Mouse (Mus musculus) thymus, adult 2 months (tissue): Measurements from ENCODE around the gene Cd5. TPM values are rescaled to one million over a fixed set of nuclear protein-coding genes. Genes with fewer than 3 reads are reported as not detected.

Experiments used
- DNase-seq: peaks from one replicate; pipeline ENCODE4 v3.0.0; 2021
- H3K27ac ChIP-seq: fragments of 200-500 bp; 2 replicates; pipeline ENCODE4 v1.5.1; 2012; ENCODE audit warnings: low read length, control low read depth; ENCODE audit not compliant: control insufficient read depth, insufficient read depth
- H3K27me3 ChIP-seq: fragments of 200-500 bp; 2 replicates; pipeline ENCODE4 v1.6.1; 2012; ENCODE audit warnings: mild to moderate bottlenecking, low read length, moderate library complexity, mixed read lengths; ENCODE audit not compliant: control insufficient read depth, insufficient read depth
- H3K36me3 ChIP-seq: fragments of 200-500 bp; 2 replicates; pipeline ENCODE4 v1.6.1; 2012; ENCODE audit warnings: mild to moderate bottlenecking, low read length, moderate library complexity; ENCODE audit not compliant: control insufficient read depth, insufficient read depth
- H3K4me1 ChIP-seq: fragments of 200-500 bp; replicated peaks from 2 replicates; pipeline ENCODE4 v1.6.1; 2012; ENCODE audit warnings: low read length; ENCODE audit not compliant: control insufficient read depth, insufficient read depth
- H3K4me3 ChIP-seq: fragments of 200-500 bp; 2 replicates; pipeline ENCODE4 v1.5.1; 2012; ENCODE audit warnings: mild to moderate bottlenecking, low read length, control low read depth, moderate library complexity; ENCODE audit not compliant: control insufficient read depth, insufficient read depth
- CTCF ChIP-seq: fragments of 200-500 bp; IDR thresholded peaks from 2 replicates; pipeline ENCODE4 v1.5.1; 2012; ENCODE audit warnings: mild to moderate bottlenecking, control low read depth, low read length, moderate library complexity, borderline replicate concordance; ENCODE audit not compliant: control insufficient read depth, poor library complexity, insufficient read depth; ENCODE audit errors: extremely low read depth
- POLR2A ChIP-seq: fragments of 200-500 bp; IDR thresholded peaks from 2 replicates; pipeline ENCODE4 v1.6.1; 2012; ENCODE audit warnings: mild to moderate bottlenecking, low read length, control low read depth, moderate library complexity; ENCODE audit not compliant: control insufficient read depth, poor library complexity, insufficient read depth; ENCODE audit errors: extremely low read depth
- WGBS: fragments of 180-500 bp; shearing (Covaris S2); methylation state at CpG from one replicate; pipeline ENCODE4 v1.1.7; 2018; 5-methylcytosine and 5-hydroxymethylcytosine counted together
- polyA plus RNA-seq: library from polyadenylated mRNA; depleted of rRNA; stranded (reverse); fragments of >200 nt; gene quantifications from 2 replicates; pipeline ENCODE4 v1.2.3, GENCODE M21; 2012

Cd5 gene
- polyA plus RNA-seq, 1 experiment = 282 TPM

DNA sequence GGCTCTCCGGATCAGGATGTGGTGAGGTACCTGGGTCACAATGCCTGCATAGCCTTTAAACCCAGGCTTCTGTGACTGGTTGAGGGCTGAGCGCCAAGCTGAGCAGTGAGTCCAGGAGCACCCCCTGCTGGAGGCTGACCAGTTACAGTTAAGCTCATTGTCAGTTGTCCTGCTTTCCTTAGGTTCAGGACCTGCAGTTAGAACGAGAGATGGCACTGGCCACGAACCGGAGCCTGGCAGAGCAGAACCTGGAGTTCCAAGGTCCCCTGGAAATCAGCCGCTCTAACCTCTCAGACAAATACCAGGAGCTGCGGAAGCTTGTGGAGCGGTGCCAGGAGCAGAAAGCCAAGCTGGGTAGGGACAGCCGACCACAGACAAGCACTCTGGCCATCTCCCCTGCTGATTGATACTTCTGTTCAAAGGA lies 28.7 kb downstream of the Cd5 start:
- 0 out of 2 replicates have a peak, but pooled peaks have one; percentile 49 for TF ChIP-seq CTCF
- no peak for TF ChIP-seq POLR2A
- no peak overlapping the region for H3K4me3 ChIP-seq
- H3K4me1 ChIP-seq = peaks cover 7% of the 10 kb centered on the region
- no peaks in the 10 kb centered on the region for H3K27me3 ChIP-seq
- WGBS = 61% methylated on average over 9 of the region's 9 CpGs
- peak; percentile 61 for DNase-seq
- peaks cover 16% of the 10 kb centered on the region for H3K36me3 ChIP-seq
- H3K27ac ChIP-seq = no peak overlapping the region

DNA sequence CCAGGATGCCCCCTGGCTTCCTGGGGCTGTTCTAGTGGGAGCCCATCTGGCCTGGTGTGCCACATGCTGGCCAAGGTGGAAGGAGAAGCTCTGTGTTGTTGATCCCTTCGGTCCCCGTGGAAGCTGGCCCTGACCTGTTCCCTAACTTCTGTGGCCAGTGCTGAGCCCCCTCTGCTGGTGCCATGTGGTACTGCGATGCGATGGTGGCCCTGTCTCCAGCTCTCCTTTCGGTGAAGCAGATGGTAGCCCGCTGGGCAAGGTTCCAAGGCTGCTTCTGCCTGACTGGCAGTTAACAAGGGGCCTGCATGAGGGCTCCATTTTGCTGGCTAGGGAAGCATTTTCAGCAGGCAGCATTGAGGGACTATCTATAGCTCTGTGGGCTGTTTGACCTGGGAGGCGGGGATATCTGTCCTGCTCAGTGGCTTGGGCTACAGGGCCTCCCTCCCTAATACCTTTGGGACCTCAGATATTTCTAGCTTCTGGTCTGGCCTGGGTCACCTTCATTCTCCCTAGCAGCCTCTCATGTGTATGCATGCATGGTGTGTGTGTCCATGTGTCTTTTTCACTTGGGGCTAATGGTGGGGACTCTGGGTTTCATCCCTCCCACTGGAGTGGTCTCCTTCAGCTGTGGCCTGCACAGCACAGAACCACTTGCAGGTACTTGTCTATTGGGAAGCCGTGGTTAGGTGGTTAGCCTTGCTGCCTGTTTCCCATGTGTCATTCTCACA lies 29.3 kb downstream of the Cd5 start:
- peak; percentile 89 for DNase-seq
- H3K4me1 ChIP-seq = peaks cover 6% of the 10 kb centered on the region

DNA sequence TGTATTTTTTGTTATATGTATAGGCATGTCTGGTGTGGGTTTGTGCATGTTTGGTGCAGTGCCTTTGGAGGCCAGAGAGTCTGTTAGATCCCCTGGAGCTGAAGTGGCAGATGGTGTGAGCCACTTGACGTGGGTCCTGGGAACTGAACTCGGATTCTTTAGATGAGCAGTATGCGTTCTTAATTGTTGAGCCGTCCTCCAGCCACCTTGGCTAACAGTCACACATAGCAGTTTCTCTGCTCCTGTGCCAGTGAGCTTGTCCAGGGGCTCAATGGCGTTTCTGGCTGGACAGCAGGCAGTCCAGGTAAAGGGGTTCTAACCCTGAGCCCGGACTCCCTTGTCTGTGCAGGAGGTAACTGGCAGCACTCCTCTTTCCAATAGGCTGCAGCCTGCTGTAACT lies 29.9 kb downstream of the Cd5 start:
- Histone ChIP-seq H3K36me3 (peaks cover 16% of the 10 kb centered on the region), H3K4me3 (no peak overlapping the region), H3K27me3 (no peaks in the 10 kb centered on the region), H3K4me1 (peaks cover 6% of the 10 kb centered on the region), H3K27ac (no peak overlapping the region)
- TF ChIP-seq CTCF (no peak), POLR2A (no peak)
- no peak for DNase-seq
- WGBS = 89% methylated on average over 6 of the region's 6 CpGs

More for the DNA sequence above, 29.3 kb downstream of the Cd5 start:
- 12% methylated on average over 8 of the region's 8 CpGs for WGBS
- Histone ChIP-seq H3K27me3 (no peaks in the 10 kb centered on the region), H3K4me3 (no peak overlapping the region), H3K36me3 (peaks cover 16% of the 10 kb centered on the region), H3K27ac (no peak overlapping the region)
- peak; percentile 98 for TF ChIP-seq CTCF
- no peak for TF ChIP-seq POLR2A

DNA sequence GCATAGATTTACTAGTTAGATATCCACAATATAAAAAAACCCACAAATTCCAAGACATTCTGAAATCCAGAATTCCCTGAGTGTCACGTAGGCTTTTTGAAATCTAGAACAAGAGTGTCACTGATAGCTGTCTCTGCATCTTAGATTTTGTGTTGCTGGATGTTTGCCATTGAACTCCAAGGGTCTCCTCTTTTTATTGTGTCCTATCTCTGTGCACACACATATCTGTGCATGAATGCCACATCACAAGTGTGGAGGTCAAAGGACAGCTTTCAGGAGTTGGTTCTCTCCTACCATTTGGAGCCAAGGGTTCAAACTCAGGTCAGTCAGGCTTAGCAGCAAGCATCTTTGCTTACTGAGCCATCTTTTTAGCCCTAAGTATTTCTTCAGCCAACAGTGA lies 30.9 kb downstream of the Cd5 start:
- TF ChIP-seq CTCF = no peak
- no peak for TF ChIP-seq POLR2A
- no peak overlapping the region for H3K4me3 ChIP-seq
- 100% methylated on average over 1 of the region's 1 CpGs for WGBS
- no peak overlapping the region for H3K27ac ChIP-seq
- peaks cover 13% of the 10 kb centered on the region for H3K36me3 ChIP-seq
- DNase-seq = no peak
- H3K4me1 ChIP-seq = peaks cover 14% of the 10 kb centered on the region
- no peaks in the 10 kb centered on the region for H3K27me3 ChIP-seq

DNA sequence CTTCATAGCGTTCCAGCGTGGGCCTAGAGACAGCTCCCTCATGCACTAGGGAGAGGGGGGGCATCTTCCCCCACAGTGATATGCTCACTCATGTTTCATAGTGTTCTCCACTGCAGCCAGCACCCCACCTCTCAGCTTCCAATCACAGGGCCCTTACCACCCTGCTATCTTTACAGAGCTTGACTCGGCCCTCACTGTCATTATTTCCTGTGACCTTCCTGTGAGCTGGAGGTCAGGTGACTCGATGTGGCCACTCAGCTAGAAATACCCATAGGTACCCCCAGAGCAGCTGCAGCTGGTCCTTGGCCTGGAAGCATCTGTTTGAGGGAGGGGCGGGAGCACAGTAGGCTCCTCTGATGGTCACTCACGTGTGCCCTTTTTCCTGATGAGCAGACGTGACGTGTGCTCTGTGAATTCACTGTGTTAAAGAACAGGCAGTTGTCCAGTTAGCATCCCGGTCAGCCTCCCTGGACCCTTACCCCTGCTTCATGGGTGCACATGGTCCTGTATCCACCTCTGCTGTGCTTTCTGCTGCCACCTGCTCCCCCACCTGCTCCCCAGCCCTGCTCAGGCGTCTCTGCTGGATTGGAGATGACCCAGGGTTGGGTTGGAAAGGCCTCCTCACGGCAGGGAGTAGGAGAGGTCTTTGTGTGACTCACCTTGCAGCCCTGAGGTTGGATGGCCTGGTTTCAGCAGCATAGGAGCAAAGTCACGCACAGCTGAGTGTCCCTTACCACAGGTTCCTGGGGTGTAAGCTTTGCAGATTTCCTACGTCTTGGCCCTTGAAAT lies 31.5 kb downstream of the Cd5 start:
- no peak overlapping the region for H3K27ac ChIP-seq
- no peaks in the 10 kb centered on the region for H3K27me3 ChIP-seq
- 92% methylated on average over 13 of the region's 13 CpGs for WGBS
- peaks cover 11% of the 10 kb centered on the region for H3K36me3 ChIP-seq
- no peak overlapping the region for H3K4me3 ChIP-seq
- no peak for DNase-seq
- peaks cover 14% of the 10 kb centered on the region for H3K4me1 ChIP-seq
- TF ChIP-seq POLR2A (no peak), CTCF (no peak)

DNA sequence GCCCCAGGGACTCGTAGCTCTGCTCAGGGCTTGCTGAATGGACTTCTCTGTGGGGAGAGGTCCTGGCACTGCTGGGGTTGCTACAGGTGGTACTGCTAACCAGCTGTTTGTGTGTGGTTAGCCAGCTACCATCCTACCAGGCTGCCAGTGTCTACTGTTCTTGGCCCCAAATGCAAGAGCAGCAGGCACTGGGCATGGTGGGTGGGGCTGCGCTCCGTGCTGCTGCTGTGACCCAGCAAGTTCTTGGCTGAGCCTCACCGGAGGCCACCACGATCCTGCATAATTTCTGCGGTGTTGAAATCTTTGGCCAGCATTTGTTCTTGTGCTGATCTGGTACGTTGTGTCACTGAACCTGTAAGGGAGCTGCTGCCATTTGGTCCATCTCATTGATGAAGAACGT lies 35.3 kb downstream of the Cd5 start:
- Histone ChIP-seq H3K27ac (no peak overlapping the region), H3K36me3 (no peaks in the 10 kb centered on the region), H3K27me3 (no peaks in the 10 kb centered on the region), H3K4me1 (peaks cover 26% of the 10 kb centered on the region), H3K4me3 (no peak overlapping the region)
- 34% methylated on average over 8 of the region's 8 CpGs for WGBS
- TF ChIP-seq CTCF = no peak
- TF ChIP-seq POLR2A = no peak
- no peak for DNase-seq
